Mouse (Mus musculus) embryo, embryonic 9.5 days (tissue): Measurements from ENCODE around the gene Srpk3.
"Not testable (repeated sequence)": the region's sequence is repeated elsewhere in the genome, so short reads cannot be mapped to it uniquely, and the experiment has no call there.

ENCODE experiments used
- DNase-seq: peaks from one replicate; pipeline ENCODE4 v3.0.0-alpha.2; 2017; ENCODE audit errors: extremely low spot score

Srpk3 gene

DNA sequence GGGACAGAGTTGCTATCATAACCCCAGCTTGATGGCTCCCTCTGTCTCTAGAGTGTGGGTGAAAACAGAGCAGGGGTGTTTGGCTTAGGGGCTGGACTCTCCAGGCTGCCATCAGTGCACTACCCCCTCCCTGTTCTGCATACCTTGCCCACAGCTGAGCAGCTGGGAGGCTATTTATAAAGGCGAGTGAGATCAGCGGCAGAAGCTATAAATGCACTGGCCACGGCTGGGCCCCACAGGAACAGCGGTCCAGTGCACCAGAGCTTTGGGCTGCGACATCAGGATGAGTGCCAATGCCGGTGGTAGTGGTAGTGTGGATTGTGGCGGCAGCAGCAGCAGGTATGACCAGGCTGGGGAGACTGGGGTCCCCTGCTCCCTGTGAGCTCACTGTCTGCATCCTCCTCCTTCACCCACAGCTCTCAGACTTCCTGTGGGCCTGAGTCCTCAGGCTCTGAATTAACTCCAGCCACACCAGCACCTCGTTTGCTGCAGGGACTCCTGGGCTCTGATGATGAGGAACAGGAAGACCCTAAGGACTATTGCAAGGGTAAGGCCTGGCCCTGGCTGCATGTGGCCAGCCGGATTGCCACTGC lies at the start of gene Srpk3:
Gene Srpk3, plus strand, starts transcription at position 238 of the 593 bp plus-strand sequence.
- DNase-seq = no peak

DNA sequence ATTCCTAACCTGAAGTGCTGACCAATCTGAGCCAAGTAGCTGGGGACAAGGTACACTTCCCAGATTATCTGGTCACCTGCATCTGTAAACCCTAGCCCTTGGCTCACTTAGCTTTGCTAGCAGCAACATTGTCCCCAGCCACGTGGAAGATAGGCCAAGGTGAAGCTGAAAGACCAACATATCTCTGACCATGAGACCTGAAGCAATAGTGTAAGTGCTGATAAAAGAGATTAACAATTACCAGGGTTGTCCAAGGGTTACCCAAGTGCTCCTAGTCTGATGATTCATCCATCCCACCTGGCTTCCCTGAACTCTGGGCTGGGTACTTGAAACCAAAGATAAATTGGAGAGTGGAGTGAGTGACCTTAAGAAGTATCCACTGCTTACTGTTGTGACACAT lies 43.3 kb upstream of the Srpk3 start:
- no peak for DNase-seq

DNA sequence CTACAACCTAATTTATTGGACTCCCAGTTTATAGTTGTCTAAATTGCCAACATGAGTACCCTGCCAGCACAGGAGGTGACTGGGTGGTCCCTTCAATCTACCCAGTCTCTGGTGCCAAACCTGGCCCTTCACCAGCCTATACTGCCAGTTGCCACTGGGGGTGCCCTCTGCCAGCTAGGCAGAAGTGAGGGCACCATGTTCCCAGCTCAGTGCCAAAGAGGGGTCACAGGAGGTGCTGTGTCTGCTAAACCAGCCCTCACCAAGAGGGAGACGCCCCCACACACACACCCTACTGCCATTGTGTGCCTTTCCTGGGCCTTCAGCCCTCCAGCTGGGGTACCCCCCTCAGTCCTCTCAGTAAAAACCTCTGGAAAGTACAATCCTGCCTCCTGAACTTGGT lies 36.0 kb upstream of the Srpk3 start:
- DNase-seq = no peak

DNA sequence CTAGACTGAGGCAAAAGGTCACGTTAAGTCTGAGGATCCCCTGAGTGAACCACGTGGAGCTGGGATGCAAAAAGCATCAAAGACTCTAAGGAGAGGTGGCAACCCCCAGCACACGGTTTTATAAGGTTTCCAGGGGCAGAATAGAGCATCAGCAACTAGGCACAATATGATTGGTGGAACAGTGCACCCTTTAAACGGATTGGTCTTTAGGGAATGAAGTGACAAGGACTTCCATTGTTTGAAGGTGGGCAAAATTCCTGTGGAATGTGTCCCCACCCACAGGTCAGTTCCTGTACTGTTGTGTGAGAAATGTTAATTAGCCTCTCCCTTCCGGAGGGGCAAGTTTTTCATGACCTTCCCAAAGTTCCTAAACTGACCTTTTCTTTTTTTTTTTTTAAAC lies 35.1 kb upstream of the Srpk3 start:
- DNase-seq = no peak

DNA sequence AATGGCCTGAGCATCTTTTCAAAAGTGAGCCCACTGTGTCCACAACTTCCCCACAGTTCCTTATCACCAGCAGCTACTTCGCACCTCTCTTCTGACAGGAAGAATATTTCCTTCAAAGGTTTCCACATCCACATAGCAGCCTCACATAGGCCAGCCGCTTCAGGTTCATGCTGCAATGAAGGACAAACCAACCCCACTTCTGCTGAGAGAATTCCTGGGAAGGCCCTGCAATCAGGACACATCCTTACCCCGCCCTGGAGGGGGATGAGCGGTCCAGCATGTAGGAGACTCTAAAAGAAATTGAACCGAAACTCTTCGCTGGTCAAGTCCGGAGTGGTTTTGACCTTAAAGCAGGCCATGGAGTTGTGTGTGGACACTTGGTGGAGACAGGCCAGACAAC lies 34.4 kb upstream of the Srpk3 start:
- DNase-seq = not testable (repeated sequence)

DNA sequence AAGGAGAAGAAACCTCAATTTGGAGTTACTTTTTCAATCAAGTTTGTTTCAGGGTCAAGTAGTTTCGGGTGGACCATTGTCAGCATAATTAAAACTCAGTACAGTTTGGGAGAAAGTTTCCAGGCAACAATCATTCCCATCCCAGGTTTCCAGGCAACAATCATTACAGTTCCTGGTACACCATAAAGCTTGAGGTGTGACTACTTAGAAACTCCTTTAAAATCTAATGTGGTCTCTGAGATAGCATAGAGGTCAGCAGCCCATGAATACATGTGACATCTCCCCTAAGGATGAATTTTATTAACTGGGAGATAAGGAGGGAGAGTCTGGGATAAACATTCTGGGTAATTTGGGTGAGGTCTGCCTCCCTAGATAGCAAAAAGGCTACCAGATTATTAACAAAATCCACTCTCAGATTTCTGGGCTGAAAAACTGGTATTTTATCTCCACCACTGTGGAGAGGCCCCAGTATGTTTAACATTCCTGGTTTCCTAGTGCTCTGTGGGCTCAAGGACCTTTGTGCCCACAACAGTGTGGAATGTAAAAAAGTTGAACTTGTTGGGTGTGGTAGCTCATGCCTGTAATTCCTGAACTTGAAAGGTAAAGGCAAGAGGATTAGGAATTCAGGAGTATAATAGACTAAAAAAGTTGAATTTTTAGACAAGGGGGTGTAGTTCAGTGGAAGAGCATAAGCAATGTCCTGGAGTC lies 29.3 kb upstream of the Srpk3 start:
- DNase-seq = no peak

DNA sequence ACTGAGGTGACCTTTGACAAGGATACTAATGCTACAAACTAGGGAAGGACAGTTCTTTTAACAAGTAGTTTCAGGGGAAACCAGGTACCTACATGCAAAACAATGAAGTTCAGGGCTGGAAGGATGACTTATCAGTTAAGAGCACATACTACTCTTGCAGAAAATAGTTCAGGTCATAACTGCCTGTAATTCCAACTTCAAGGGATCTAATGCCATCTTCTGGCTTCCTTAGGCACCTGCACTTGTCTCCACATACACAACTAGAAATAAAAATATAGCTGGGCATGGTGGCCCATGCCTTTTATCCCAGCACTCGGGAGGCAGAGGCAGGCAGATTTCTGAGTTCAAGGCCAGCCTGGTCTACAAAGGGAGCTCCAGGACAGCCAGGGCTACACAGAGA lies 25.2 kb upstream of the Srpk3 start:
- DNase-seq = no peak

DNA sequence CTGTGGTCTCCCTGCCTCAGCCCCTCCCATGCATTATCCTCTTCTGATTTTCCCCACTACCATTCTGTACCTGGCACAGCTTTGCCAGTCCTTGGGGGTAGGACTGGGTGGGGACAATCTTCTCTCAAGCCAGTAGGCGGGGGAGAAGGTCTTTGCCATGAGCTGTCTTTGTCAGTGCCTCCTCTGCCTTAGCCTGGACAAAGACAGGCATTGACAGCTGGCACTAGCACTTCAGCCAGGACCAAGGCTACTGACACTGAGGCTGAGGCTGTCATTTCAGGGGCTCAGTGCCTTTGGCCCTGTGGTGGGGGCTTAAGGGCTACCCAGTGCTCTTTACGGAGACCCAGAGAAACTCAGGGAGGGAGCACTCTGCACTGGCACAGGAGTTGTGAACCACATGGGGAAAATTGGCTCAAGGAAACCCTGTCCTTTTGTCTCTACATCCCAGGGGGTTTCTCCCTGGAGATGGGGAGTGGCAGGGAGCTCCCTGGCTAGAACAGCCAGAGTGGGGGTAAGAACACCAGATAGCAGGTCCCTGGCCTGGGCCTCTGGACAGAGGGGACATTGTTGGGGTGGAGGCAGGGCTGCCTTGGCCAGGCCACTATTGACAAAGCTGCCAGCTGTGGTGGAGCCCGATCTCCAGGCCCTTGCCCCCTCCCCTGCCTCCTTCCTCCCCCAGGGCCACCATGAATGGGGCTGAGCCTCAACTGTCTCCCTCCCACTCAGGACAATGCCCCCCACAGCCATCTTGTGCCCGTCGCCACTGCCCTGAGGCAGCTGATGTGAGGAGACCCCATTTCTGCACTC lies 17.7 kb upstream of the Srpk3 start, which contains the start of gene Plxnb3:
Gene Plxnb3, plus strand, starts transcription at position 757 of the 807 bp plus-strand sequence.
- DNase-seq = no peak

GRCm38 (mm10) chrX:73758611-73759290 lies 15.5 kb upstream of the Srpk3 start:
- no peak for DNase-seq

GRCm38 (mm10) chrX:73765311-73765710 lies 8.9 kb upstream of the Srpk3 start:
- no peak for DNase-seq

DNA sequence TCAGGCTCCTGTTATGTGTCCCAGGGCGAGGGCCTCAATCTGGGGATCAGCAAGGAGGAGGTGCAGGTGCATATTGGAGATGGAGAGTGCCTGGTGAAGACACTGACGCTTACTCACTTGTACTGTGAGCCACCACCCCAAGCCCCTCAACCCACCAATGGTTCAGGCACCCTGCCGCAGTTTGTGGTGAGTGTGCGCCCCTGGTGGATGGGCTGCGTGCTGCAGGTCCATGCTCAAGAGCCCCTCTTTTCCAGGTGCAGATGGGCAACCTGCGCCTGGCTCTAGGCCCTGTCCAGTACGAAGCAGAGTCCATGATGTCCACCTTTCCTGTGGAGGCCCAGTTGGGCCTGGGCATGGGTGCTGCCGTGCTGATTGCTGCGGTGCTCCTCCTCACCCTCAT lies 6.9 kb upstream of the Srpk3 start:
- no peak for DNase-seq

DNA sequence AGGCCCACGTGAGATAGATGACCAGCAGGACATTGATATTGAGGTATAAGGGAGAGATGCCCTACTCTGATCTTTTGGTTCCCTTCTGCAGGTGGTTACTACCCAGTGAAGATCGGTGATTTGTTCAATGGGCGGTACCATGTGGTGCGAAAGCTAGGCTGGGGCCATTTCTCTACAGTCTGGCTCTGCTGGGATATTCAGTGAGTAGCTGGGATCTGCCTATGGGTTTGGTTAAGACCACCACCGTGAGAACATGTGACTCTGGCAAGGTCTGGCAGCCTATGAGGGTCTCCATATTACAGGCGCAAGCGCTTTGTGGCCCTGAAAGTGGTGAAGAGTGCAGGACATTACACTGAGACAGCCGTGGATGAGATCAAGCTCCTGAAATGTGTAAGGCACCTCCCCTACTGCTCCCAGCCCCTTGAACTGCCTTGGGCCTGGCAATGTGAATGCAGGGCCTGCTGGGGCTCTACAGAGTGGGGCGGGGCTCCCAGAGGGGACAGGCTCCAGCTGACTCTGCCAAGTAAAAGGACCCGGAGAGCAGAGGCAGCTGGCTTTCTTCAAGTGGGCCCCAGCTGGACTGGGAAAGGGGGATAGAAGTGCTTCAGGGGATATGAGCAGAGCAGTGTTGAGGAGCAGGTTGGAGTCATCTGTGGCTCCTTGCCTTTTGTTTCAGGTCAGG lies 738 bp downstream of the Srpk3 start:
- no peak for DNase-seq

- DNase-seq = no peak
These were observed 8.0 kb downstream of the Srpk3 start for GRCm38 (mm10) chrX:73782227-73782626.

- no peak for DNase-seq
These were observed 11.5 kb downstream of the Srpk3 start for GRCm38 (mm10) chrX:73785666-73786065.

GRCm38 (mm10) chrX:73786364-73787224 lies 12.4 kb downstream of the Srpk3 start, which contains the start of the genes Idh3g and Ssr4:
Idh3g (minus strand) TSS chrX:73786897.
Ssr4 (plus strand) TSS chrX:73787028.
- DNase-seq = peak; percentile 92

GRCm38 (mm10) chrX:73787225-73787558 lies 13.0 kb downstream of the Srpk3 start:
- DNase-seq = no peak

DNA sequence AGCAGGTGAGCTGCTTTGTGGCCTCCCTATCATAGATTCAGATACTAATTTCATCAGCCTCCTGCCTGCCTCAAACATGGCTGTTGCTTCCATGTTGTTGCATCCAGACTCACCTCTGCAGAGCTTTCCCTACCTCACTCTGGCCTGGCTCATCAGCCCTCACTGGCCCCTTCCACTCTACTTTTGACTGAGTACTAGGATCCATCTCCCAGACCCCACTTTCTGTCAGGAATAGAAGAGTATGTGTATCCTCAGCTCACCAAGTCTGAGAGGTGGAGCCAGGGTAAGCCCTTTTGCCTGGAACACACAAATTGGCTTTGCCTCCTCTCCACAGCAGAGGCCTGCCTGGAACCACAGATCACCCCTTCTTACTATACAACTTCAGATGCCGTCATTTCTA lies 14.3 kb downstream of the Srpk3 start:
- DNase-seq = no peak

DNA sequence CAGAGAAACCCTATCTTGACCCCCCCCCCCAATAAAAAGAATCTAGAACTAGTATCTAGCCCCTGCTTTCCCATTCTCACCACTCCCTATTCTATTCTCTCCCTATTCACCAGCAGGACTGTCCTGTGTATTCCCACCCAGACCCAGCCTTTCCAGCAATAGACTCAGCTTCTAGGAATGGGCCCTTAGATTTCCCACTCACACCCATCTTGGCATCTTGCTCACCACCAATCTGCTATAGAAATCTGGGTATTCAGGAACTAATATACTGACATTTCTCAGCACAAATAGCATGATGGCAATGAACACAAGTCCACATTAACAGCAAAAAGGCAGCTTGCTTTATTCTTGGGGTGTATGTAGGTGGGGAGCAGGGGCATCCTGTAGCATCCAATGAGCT lies 18.8 kb downstream of the Srpk3 start:
- DNase-seq = no peak

DNA sequence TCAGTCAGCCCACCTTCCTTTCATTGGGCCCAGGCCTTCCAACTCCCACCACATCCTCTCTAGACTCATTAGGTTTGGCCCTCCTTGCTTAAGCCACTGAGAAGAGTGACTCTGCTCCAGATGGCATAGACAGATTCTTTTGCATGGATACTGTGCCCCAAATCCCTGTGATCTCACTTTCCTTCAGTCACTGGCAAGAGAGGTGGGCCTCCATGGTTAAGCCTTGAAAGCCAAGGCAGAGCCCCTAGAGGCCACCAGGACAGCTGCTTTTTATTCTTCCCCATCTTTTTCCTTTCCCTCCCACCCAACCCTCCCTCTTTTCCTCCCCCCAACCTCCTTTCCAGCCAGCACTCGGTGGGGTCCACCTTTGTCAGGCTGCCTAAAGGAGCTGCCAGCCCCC lies 19.3 kb downstream of the Srpk3 start:
- no peak for DNase-seq

DNA sequence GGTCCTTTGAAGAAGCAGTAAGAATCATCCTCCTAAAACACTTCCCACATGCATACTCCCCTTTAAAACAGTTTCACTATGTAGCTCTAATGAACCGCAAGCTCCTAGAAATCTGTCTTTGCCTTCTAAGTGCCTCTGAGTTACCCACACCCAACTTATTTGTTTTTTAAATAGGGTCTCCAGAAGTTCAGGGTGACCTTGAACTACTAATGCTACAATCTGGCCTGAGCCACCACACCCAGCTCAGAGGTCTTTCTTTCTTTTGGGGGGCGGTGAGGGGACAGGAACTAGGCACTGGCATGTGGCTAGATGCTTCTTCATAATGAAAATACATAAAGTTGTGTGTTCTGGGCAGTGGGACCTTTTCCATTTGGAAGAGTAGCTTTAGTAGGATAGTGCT lies 23.3 kb downstream of the Srpk3 start:
- no peak for DNase-seq

DNA sequence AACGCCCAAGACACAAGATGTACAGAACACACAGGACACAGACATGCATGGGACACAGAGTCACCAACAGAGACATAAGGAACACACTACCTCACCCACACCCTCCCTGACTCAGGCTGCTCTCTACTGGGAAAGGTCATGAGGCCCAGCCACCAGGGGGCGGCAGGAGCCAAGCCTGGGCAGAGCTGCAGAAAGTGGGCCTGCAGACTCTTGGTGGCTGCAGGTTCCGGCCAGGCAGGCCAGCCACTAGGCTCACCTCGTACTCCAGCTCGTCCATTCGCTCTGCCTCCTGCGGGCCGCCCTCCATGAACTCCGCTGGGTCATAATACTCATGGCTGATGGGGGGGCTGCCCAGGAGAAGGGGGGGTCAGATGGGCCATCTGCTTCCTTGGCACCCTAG lies 24.3 kb downstream of the Srpk3 start:
- DNase-seq = peak; percentile 59
